Mouse (Mus musculus) forebrain, embryonic 15.5 days (tissue): ENCODE results near the gene Fam131c. TPM values are rescaled to one million over a fixed set of nuclear protein-coding genes. Genes with fewer than 3 reads are reported as not detected.

ENCODE experiments used
- ATAC-seq: fragments of 200-750 bp; cut with Nextera tagmentation; replicated peaks from 2 replicates; pipeline ENCODE4 v1.8.0; 2017; ENCODE audit warnings: mild to moderate bottlenecking, moderate TSS enrichment, moderate library complexity
- H3K27ac ChIP-seq: fragments of 300-500 bp; sonication (generic); replicated peaks from 2 replicates; pipeline ENCODE4 v1.5.1; 2015; ENCODE audit warnings: mild to moderate bottlenecking, inconsistent platforms
- H3K27me3 ChIP-seq: fragments of 300-500 bp; sonication (generic); 2 replicates; pipeline ENCODE4 v1.6.1; 2015; ENCODE audit warnings: inconsistent platforms
- H3K36me3 ChIP-seq: fragments of 300-500 bp; sonication (generic); 2 replicates; pipeline ENCODE4 v1.6.1; 2015; ENCODE audit warnings: mild to moderate bottlenecking, inconsistent platforms
- H3K4me1 ChIP-seq: fragments of 300-500 bp; sonication (generic); 2 replicates; pipeline ENCODE4 v1.6.1; 2015; ENCODE audit warnings: inconsistent platforms
- H3K4me2 ChIP-seq: fragments of 300-500 bp; sonication (generic); replicated peaks from 2 replicates; pipeline ENCODE4 v1.6.1; 2015; ENCODE audit warnings: mild to moderate bottlenecking, inconsistent platforms
- H3K4me3 ChIP-seq: fragments of 300-500 bp; sonication (generic); 2 replicates; pipeline ENCODE4 v1.5.1; 2015; ENCODE audit warnings: mild to moderate bottlenecking, inconsistent platforms
- H3K9ac ChIP-seq: fragments of 300-500 bp; sonication (generic); replicated peaks from 2 replicates; pipeline ENCODE4 v1.6.1; 2015; ENCODE audit warnings: mild to moderate bottlenecking, inconsistent platforms
- H3K9me3 ChIP-seq: fragments of 300-500 bp; sonication (generic); 2 replicates; pipeline ENCODE4 v1.6.1; 2016; ENCODE audit warnings: inconsistent platforms
- WGBS: fragments of 180-500 bp; shearing (Covaris S2); methylation state at CpG from one replicate; pipeline ENCODE4 v1.1.7; 2015; ENCODE audit warnings: mixed read lengths; 5-methylcytosine and 5-hydroxymethylcytosine counted together
- microRNA-seq: library from miRNA; unstranded; fragments of <30 nt; microRNA quantifications from one replicate; pipeline ENCODE4, GENCODE M21; 2016
- polyA plus RNA-seq: library from polyadenylated mRNA; unstranded; fragments of >200 nt; fragmentation: Nextera tagmentation; extraction: Ambion mirVana; gene quantifications from 2 replicates; pipeline ENCODE4 v1.2.1, GENCODE M21; 2015

The Fam131c gene
- polyA plus RNA-seq, 1 experiment from 2014 or later, result 13.8 TPM

DNA sequence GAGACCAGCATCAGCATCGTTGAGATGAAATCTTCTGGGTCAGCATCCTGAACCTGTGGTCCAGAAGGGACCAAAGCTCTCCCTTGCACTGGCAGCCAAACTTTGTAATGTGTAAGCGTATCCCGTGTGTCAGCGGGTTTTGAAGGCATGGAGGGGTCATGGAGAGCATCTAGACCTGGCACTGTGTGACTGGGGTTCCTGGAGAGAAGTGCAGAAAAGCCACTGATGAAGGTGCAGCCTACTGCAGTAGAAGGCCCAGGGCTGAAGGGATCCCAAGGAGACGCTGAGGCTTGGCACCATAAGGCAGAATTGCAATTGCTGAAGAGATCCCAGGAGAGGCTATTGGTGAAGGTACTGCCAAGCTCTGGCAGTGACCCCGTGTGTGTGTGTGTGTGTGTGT lies 61.4 kb downstream of the Fam131c start:
- Histone ChIP-seq H3K27ac (no peak overlapping the region), H3K9ac (no peak overlapping the region), H3K4me2 (no peak overlapping the region), H3K27me3 (no peaks in the 10 kb centered on the region), H3K4me1 (peaks cover 10% of the 10 kb centered on the region), H3K36me3 (no peaks in the 10 kb centered on the region), H3K9me3 (no peaks in the 10 kb centered on the region), H3K4me3 (no peak overlapping the region)
- WGBS, result 84% methylated on average over 6 of the region's 6 CpGs
- no peak for ATAC-seq

- H3K4me1 ChIP-seq, result peaks cover 10% of the 10 kb centered on the region
- H3K36me3 ChIP-seq, result no peaks in the 10 kb centered on the region
- no peak overlapping the region for H3K4me2 ChIP-seq
- no peaks in the 10 kb centered on the region for H3K27me3 ChIP-seq
- ATAC-seq, result no peak
- H3K9me3 ChIP-seq, result no peaks in the 10 kb centered on the region
- 48% methylated on average over 9 of the region's 9 CpGs for WGBS
- H3K9ac ChIP-seq, result no peak overlapping the region
- H3K27ac ChIP-seq, result no peak overlapping the region
- no peak overlapping the region for H3K4me3 ChIP-seq
These were observed 61.8 kb downstream of the Fam131c start for GRCm38 (mm10) chr4:141429847-141430246.

GRCm38 (mm10) chr4:141430997-141431396 lies 63.0 kb downstream of the Fam131c start:
- Histone ChIP-seq H3K36me3 (no peaks in the 10 kb centered on the region), H3K9me3 (no peaks in the 10 kb centered on the region), H3K27ac (no peak overlapping the region), H3K9ac (no peak overlapping the region), H3K4me1 (peaks cover under 1% of the 10 kb centered on the region), H3K4me2 (no peak overlapping the region), H3K4me3 (no peak overlapping the region), H3K27me3 (no peaks in the 10 kb centered on the region)
- WGBS, result 46% methylated on average over 9 of the region's 9 CpGs
- ATAC-seq, result no peak

DNA sequence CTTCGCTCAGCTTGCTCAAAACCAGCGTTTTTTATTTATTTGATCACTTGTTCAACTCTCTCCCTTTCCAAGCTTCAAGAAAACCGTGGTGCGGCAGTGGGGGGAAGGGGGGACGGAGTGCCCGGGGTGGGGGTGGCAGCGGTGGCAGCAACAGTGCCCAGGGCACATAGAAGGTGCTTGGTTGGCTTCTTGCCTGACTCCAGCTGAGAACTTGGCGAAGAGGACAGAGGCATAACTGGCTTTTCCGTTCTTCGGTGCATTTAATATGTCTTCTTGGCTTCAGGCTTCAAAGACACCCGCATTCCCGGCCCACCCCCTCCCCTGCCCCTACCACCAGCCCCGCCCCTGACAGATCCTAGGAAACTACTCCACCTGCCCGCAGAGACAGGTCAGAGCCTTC lies 64.6 kb downstream of the Fam131c start:
- no peak overlapping the region for H3K4me2 ChIP-seq
- H3K27ac ChIP-seq, result no peak overlapping the region
- no peak overlapping the region for H3K9ac ChIP-seq
- no peak overlapping the region for H3K4me3 ChIP-seq
- H3K27me3 ChIP-seq, result no peaks in the 10 kb centered on the region
- no peaks in the 10 kb centered on the region for H3K4me1 ChIP-seq
- no peaks in the 10 kb centered on the region for H3K36me3 ChIP-seq
- WGBS, result 64% methylated on average over 14 of the region's 14 CpGs
- no peak for ATAC-seq
- no peaks in the 10 kb centered on the region for H3K9me3 ChIP-seq

DNA sequence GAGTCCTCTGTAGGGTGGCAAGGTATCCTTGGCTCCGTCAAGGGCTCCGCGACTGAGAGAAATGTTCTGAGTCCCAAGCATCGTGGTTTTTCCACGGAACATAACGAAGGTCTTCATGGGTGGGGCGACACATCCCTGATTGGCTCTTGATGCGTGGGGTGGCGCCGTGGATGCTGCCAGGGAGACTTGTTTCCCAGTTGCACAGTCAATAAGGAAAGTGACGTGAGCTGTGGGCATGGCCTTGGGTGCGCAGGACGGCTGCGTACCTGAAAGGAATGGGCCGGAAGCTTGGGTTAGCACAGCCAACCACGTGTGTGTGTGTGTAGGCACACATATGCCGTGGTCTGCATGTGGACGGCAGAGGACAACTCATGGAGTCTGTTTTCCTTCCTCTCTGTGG lies 65.2 kb downstream of the Fam131c start:
- no peaks in the 10 kb centered on the region for H3K9me3 ChIP-seq
- no peaks in the 10 kb centered on the region for H3K36me3 ChIP-seq
- ATAC-seq, result no peak
- H3K4me3 ChIP-seq, result no peak overlapping the region
- H3K27ac ChIP-seq, result no peak overlapping the region
- no peak overlapping the region for H3K4me2 ChIP-seq
- H3K4me1 ChIP-seq, result no peaks in the 10 kb centered on the region
- H3K9ac ChIP-seq, result no peak overlapping the region
- H3K27me3 ChIP-seq, result no peaks in the 10 kb centered on the region
- WGBS, result 83% methylated on average over 18 of the region's 18 CpGs

Small RNA genes lying within 50 kb of the gene (microRNA-seq; reads per million reads assigned to microRNA genes)
- gene Gm25690, result not detected

Other genes with a start within 250 kb of the Fam131c start
- 26.3 and 30.9 TPM in 2 replicates for gene Szrd1, start 228.4 kb upstream of the Fam131c start, polyA plus RNA-seq
- 25.0 and 26.5 TPM in 2 replicates for gene Fbxo42, start 220.3 kb upstream of the Fam131c start, polyA plus RNA-seq
- gene Rsg1, start 154.3 kb upstream of the Fam131c start, polyA plus RNA-seq, result 8.4 and 10.9 TPM in 2 replicates
- 1.3 TPM in 2 replicates for gene Arhgef19, start 128.7 kb upstream of the Fam131c start, polyA plus RNA-seq
- 1.0 and 1.1 TPM in 2 replicates for gene Epha2, start 67.0 kb upstream of the Fam131c start, polyA plus RNA-seq
- not detected in 2 replicates for gene Clcnka, start 30.5 kb downstream of the Fam131c start, polyA plus RNA-seq
- not detected in 2 replicates for gene Clcnkb, start 47.8 kb downstream of the Fam131c start, polyA plus RNA-seq
- 0.09 TPM in 1 of 2 replicates, not detected in the other for gene Hspb7, start 52.6 kb downstream of the Fam131c start, polyA plus RNA-seq
- gene Srarp, start 67.9 kb downstream of the Fam131c start, polyA plus RNA-seq, result 0.20 TPM in 1 of 2 replicates, not detected in the other
- gene Zbtb17, start 76.4 kb downstream of the Fam131c start, polyA plus RNA-seq, result 61.8 and 65.6 TPM in 2 replicates
- gene Spen, start 170.4 kb downstream of the Fam131c start, polyA plus RNA-seq, result 18.5 and 18.9 TPM in 2 replicates
- gene Fblim1, start 237.9 kb downstream of the Fam131c start, polyA plus RNA-seq, result 17.4 and 22.6 TPM in 2 replicates